Mouse (Mus musculus): ENCODE data around the gene Cpne5. TPM values are rescaled to one million over a fixed set of nuclear protein-coding genes. Genes with fewer than 3 reads are reported as not detected.
"Not testable (repeated sequence)": the region's sequence is repeated elsewhere in the genome, so short reads cannot be mapped to it uniquely, and the experiment has no call there.

Cpne5 gene
- total RNA-seq, 2 experiments from 2014 or later = 5.1 to 5.6 TPM

GRCm38 (mm10) chr17:29258921-29259320, 21.0 kb upstream of the Cpne5 start:
- intact Hi-C loops (cut with DNase I) = loop anchor here (2.0 kb wide), 1 partner anchor 112 kb away; no protein-coding TSS in a partner anchor
- no peak for DNase-seq (ENCODE audit: low spot score)

GRCm38 (mm10) chr17:29258025-29258558, 20.1 kb upstream of the Cpne5 start:
- intact Hi-C loops (cut with DNase I) = loop anchor here (2.0 kb wide), 1 partner anchor 113 kb away; no protein-coding TSS in a partner anchor
- no peak for DNase-seq (ENCODE audit: low spot score)

GRCm38 (mm10) chr17:29257001-29257511, 19.1 kb upstream of the Cpne5 start:
- intact Hi-C loops (cut with DNase I) = no loop called here
- peak; percentile 33 for DNase-seq (ENCODE audit: low spot score)

DNA sequence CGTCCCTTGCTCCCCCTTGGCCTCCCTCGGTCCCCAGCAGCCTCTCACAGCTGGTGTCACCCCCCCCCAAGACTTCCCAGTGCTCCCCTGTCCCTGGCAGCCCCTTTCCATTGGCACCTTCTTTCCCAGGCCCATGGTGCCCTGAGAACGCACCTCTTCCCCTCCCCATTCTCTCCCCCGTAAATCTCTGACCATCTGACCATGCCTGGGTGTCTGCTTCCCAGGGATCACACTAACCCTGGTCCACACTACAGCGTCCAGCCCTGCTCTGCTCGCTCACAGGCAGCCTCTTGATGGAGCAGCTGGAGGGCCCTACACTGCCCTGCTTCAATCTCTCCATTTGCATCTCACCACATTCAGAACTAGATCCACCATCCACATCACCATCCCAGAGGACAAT, 18.5 kb upstream of the Cpne5 start:
- intact Hi-C loops (cut with DNase I) = no loop called here
- DNase-seq (ENCODE audit: low spot score) = no peak

DNA sequence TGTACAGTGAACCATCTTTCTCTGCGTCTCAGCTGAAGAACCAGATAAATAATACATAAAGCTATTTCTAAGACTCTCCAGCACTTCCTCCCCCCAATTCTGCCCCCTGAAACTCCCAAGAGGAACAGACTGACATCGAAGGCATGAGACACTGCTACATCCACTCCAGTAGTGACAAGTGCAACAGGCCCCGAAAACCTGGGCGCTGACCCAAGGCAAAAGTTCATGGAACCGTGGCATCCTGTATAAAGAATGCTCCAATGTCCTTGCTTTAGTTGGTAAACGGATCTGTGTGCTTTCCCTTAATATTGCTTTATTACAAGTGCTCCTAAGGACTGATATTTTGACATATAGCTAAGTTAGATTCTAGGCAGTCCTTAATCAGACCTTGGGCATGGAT, 16.8 kb upstream of the Cpne5 start:
- DNase-seq (ENCODE audit: low spot score); intact Hi-C loops (cut with DNase I): not testable (repeated sequence)

DNA sequence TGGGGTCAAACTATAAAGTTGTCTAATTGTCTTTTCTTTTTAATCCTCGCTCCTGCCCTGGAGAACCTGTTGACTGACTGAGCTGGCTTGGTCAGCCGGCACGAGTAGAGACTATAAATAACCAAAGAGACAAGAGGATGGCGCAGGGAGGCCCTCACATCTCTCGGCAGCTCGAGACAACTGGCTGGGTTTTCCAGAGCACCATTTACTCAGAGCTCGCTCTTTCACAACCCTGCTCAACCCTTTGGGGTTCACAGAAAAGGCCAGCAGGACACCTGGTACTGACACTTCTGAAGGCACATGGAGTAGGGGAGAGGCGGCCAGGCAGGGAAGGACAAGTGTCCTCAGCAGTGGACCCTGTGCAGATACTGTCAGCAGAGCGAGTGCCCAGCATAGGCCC, 15.7 kb upstream of the Cpne5 start:
- DNase-seq (ENCODE audit: low spot score) = no peak

DNA sequence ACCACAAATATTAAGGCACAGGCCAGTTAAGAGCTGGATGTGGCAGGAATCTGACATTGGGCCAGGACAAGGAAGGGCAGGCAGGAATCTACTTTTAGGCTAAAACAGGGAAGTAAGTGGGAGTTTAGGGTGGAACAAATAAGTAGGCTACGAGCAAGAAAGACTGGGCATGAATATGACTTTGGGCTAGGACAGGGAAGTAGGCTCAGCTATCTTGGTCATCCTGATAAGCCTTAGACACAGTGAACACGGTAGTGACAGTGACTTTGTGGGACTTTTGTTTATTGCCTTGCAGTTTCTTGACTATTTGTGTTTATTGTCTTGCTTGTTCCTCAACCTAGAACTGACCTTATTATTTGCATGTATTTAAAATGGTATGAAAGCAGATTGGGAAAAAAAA, 15.3 kb upstream of the Cpne5 start:
- DNase-seq (ENCODE audit: low spot score) = no peak
- intact Hi-C loops (cut with DNase I) = no loop called here

More for the DNA sequence above, 15.7 kb upstream of the Cpne5 start:
- intact Hi-C loops (cut with DNase I) = no loop called here

DNA sequence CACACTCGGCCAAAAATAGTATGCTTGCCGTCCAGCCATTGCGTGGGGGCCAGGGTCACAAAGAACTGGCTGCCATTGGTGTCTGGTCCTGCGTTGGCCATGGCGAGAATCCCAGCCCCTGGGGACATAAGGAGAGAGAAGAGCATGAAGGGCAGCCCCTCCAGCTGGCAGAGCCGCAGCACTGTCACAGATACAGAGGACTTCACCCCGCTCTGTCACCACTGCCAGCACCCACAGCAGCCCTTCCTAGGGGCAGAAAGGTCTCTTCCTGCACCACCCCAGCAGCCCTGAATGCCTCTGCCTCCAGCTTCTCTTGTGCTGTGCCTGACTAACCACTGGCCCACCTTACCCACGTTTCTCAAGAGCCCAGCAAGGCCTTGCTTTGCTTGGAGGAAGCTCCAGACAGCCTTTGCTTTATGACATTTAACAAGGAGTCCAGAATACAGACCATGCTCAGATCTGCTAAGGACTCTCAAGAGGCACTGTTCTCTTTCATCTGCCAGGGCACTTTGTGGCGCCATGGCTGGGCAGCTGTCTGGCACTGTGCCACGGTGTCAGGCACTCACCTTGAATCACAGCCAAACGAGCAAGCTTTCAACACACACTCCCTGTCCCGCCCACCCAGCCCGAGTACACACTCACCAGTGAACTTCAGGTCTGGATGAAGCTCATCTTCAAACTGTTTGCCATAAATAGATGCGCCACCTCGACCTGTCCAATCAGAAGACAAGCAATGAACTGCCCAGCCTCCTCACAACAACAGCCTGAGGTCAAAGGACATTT, 13.8 kb upstream of the Cpne5 start:
- peak; percentile 51 for DNase-seq (ENCODE audit: low spot score)
- intact Hi-C loops (cut with DNase I) = no loop called here

- DNase-seq (ENCODE audit: low spot score); intact Hi-C loops (cut with DNase I): not testable (repeated sequence)
Observed at GRCm38 (mm10) chr17:29251006-29251405, 13.0 kb upstream of the Cpne5 start.

DNA sequence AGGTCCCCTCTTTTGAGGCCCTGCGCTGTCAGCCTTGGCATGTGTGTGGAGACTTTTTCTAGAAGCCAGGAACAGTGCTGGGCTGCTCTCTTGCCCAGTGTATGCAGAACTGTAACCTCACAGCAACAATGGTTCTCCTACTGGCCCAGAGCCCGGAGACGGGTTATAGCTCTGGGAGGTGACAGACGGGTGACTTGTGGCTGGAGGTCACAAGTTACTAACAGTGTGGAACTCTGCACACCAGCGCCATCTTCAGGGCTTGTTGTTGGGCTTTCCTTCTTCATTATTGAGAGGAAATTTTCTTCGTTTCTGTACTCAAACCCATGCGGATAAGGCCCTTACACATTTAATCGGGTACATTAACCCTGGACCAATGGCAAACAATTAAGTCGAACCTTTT, 11.5 kb upstream of the Cpne5 start:
- DNase-seq (ENCODE audit: low spot score) = no peak
- intact Hi-C loops (cut with DNase I) = no loop called here

GRCm38 (mm10) chr17:29247881-29248280, 9.9 kb upstream of the Cpne5 start:
- DNase-seq (ENCODE audit: low spot score) = peak; percentile 42
- intact Hi-C loops (cut with DNase I) = loop anchor here (2.0 kb wide), 2 partner anchors 71 to 199 kb away; no protein-coding TSS in a partner anchor

DNA sequence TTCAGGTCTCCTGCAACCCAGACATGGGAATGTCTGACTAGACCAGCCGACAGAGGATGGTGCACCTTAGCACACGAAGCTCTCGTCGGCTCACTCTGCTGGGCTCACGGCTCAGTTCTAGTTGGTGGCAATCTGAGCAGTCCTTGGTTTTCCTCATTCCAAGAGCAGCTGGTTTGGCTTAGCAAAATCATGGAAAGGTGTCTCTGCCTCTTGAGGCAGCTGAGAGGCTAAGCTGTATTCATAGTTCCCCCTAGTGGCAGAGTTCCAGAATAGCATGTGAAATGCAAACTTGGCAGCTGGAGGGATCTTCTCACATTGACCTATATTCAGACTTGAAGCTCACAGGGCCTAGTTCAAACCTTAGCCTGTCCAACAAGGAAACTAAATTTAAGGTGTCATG, 8.6 kb upstream of the Cpne5 start:
- DNase-seq (ENCODE audit: low spot score) = no peak
- intact Hi-C loops (cut with DNase I) = loop anchor here (2.0 kb wide), 2 partner anchors 70 to 198 kb away; no protein-coding TSS in a partner anchor

DNA sequence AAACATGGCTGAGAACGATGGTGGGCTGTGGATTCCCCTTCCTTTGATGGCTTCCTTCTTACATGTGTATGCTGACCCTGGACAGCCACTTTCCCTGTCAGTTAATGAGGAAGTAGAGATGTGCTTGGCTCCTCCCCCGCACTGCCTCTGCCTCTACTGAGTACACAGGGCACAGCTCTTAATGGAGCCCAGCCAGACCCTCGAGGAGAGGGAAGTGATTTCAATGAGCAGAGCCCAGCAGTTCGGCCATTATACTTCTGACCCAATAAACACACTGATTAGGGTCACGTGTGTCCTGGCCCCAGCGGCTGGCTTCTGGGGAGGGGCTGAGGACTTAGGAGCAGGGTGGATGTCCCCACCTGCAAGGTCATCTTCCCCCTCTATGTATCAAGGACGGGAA, 7.8 kb upstream of the Cpne5 start:
- DNase-seq (ENCODE audit: low spot score) = no peak

GRCm38 (mm10) chr17:29244912-29245311, 6.9 kb upstream of the Cpne5 start:
- DNase-seq (ENCODE audit: low spot score) = no peak
- intact Hi-C loops (cut with DNase I) = no loop called here

More for the DNA sequence above, 7.8 kb upstream of the Cpne5 start:
- intact Hi-C loops (cut with DNase I) = loop anchor here (2.0 kb wide), 2 partner anchors 69 to 197 kb away; no protein-coding TSS in a partner anchor

GRCm38 (mm10) chr17:29238421-29238945, 516 bp upstream of the Cpne5 start:
- intact Hi-C loops (cut with DNase I) = no loop called here
- no peak for DNase-seq (ENCODE audit: low spot score)

- intact Hi-C loops (cut with DNase I) = no loop called here
- DNase-seq (ENCODE audit: low spot score) = no peak
Observed at GRCm38 (mm10) chr17:29237267-29237771, 648 bp downstream of the Cpne5 start.

DNA sequence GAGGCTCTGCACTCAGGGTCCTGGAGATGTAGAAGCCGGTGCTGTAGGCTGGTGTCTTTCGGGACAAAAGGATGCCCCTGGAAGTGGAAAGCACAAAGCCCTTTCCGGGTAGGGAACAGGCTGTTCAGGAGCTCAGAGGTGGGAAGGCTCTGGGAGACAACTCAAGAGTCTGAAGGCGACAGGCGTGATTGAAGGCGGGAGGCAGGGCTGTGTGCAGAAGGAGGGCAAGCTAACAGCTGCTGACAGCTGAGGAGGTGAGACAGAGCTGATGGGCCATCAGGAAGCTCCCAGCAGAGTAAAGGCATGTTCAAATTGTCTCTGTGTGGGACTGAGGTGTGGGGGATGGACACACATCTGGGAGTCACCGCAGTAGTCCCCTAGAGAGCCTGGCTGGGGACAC, 1.9 kb downstream of the Cpne5 start:
- intact Hi-C loops (cut with DNase I) = no loop called here
- DNase-seq (ENCODE audit: low spot score) = no peak

- DNase-seq (ENCODE audit: low spot score) = no peak
- intact Hi-C loops (cut with DNase I) = no loop called here
Observed at GRCm38 (mm10) chr17:29231109-29231508, 6.9 kb downstream of the Cpne5 start.

DNA sequence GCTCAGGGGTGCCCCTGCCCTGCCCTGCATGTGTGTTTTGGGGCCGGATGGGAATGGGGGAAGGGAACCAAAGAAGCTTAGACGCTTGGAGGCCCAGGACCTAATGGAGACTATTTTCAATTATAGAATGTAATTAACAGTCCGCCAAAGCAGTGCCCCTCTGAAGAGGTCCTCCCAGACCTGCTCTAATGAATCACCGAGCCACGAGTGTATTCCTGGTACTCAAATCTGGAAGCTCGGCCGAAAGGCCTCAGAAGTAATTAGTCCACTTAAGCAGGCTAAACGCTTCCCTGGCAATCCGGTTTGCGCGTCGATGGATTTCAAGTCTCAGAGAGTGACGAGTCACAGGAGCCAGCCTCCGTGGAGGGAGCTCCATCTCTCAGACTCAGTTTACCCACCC, 17.3 kb downstream of the Cpne5 start:
- intact Hi-C loops (cut with DNase I) = no loop called here
- no peak for DNase-seq (ENCODE audit: low spot score)

GRCm38 (mm10) chr17:29218017-29218416, 19.9 kb downstream of the Cpne5 start:
- intact Hi-C loops (cut with DNase I) = no loop called here
- DNase-seq (ENCODE audit: low spot score) = no peak

GRCm38 (mm10) chr17:29216078-29216477, 21.9 kb downstream of the Cpne5 start:
- intact Hi-C loops (cut with DNase I) = no loop called here
- no peak for DNase-seq (ENCODE audit: low spot score)
